Mouse (Mus musculus): ENCODE results near the gene Gpx2.
"Not testable (repeated sequence)": the region's sequence is repeated elsewhere in the genome, so short reads cannot be mapped to it uniquely, and the experiment has no call there.

Gene Gpx2

GRCm38 (mm10) chr12:76805056-76805811, 9.9 kb upstream of the Gpx2 start:
- DNase-seq (ENCODE audit: low read depth): no peak

- peak; percentile 37 for DNase-seq (ENCODE audit: low read depth)
Observed at GRCm38 (mm10) chr12:76803700-76804252, 8.4 kb upstream of the Gpx2 start.

GRCm38 (mm10) chr12:76803028-76803427, 7.7 kb upstream of the Gpx2 start:
- DNase-seq (ENCODE audit: low read depth): no peak

GRCm38 (mm10) chr12:76798008-76798720, 2.8 kb upstream of the Gpx2 start:
- DNase-seq (ENCODE audit: low read depth): no peak

- DNase-seq (ENCODE audit: low read depth): no peak
Observed at GRCm38 (mm10) chr12:76796938-76797539, 1.7 kb upstream of the Gpx2 start.

GRCm38 (mm10) chr12:76792540-76792939, 2.8 kb downstream of the Gpx2 start:
- DNase-seq (ENCODE audit: low read depth): not testable (repeated sequence)

- no peak for DNase-seq (ENCODE audit: low read depth)
Observed at GRCm38 (mm10) chr12:76790446-76791084, 4.8 kb downstream of the Gpx2 start.

- no peak for DNase-seq (ENCODE audit: low read depth)
Observed at GRCm38 (mm10) chr12:76784056-76784619, 11.2 kb downstream of the Gpx2 start.

GRCm38 (mm10) chr12:76780639-76781468, 14.5 kb downstream of the Gpx2 start:
- DNase-seq (ENCODE audit: low read depth): no peak

- no peak for DNase-seq (ENCODE audit: low read depth)
Observed at GRCm38 (mm10) chr12:76779951-76780350, 15.4 kb downstream of the Gpx2 start.

GRCm38 (mm10) chr12:76778305-76779083, 16.9 kb downstream of the Gpx2 start:
- no peak for DNase-seq (ENCODE audit: low read depth)

GRCm38 (mm10) chr12:76777845-76778244, 17.5 kb downstream of the Gpx2 start:
- no peak for DNase-seq (ENCODE audit: low read depth)

GRCm38 (mm10) chr12:76776898-76777297, 18.5 kb downstream of the Gpx2 start:
- no peak for DNase-seq (ENCODE audit: low read depth)

- no peak for DNase-seq (ENCODE audit: low read depth)
Observed at GRCm38 (mm10) chr12:76775132-76775531, 20.2 kb downstream of the Gpx2 start.

- DNase-seq (ENCODE audit: low read depth): no peak
Observed at GRCm38 (mm10) chr12:76774652-76775051, 20.7 kb downstream of the Gpx2 start.

GRCm38 (mm10) chr12:76771540-76771939, 23.8 kb downstream of the Gpx2 start:
- no peak for DNase-seq (ENCODE audit: low read depth)

- no peak for DNase-seq (ENCODE audit: low read depth)
Observed at GRCm38 (mm10) chr12:76770841-76771500, 24.4 kb downstream of the Gpx2 start.

GRCm38 (mm10) chr12:76765901-76766630, 29.3 kb downstream of the Gpx2 start:
- no peak for DNase-seq (ENCODE audit: low read depth)

GRCm38 (mm10) chr12:76765354-76765851, 30.0 kb downstream of the Gpx2 start, which contains the start of the genes Churc1 and Fntb:
Churc1 (plus strand) TSS chr12:76765538.
Fntb (plus strand) TSS chr12:76765589.
- peak; percentile 100 for DNase-seq (ENCODE audit: low read depth)

All from c-Kit-positive CD71-negative TER-119-negative erythroid progenitor cells, embryonic 14.5 days (primary cell).